Mouse (Mus musculus) kidney, postnatal 14 days (tissue): ENCODE data around the gene Pacrg.
A peak's percentile ranks its signal among the peaks of the same experiment; 100 is the strongest.

Experiments used
- DNase-seq: peaks from one replicate; pipeline ENCODE4 v3.0.0; 2022; ENCODE audit warnings: mixed read lengths

The Pacrg gene

DNA sequence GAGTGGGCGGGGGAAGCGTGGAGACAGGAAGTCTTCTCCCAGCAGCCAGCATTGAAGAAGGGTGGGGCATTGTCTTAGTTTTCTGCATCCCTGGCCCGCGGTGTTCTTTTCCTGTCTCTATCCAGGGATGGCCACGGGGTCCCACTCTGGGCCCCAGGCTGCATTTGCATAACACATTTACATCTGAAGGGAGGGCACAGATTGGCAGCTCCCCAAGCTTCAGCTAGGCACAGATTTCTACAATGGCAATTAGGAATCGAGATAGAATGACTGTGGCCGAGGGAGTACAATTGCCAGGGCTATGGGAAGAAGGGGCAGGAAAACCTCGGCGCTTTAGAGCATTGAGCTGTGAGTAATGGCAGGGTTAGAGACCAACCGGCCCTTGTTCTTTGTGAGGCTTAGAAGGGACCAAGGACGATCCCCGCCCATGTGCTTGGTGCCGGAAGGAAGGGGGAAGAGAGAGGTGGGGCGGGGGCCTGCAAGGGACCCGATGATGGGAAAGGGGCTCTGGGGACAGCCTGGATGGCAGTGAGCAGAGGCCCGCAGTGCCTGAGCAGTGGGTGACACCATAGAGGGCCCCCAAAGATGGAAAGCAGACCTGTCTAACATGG, 398.5 kb downstream of the Pacrg start:
- DNase-seq, result no peak

DNA sequence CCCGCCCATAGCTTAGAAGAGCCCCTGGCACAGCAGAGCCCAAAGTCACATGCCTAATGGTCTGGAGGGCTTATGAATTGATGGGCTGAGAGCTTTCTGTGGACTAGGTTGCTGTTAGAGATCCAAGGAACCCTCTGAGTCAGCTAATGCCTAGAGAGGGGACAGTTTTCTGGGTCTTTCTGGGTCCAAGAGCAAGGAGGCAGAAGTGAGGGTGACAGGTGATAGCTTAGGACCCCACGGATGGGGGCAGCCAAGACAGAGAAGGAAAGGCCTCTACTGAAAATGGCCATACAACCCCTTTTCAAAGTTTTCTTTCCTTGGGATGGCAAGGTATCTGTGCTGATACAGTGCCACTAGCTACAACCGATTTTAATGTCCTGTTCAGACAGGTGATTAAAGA, 399.1 kb downstream of the Pacrg start:
- no peak for DNase-seq

- DNase-seq, result no peak
Measured at GRCm38 (mm10) chr17:10439815-10440214, 400.3 kb downstream of the Pacrg start.

- DNase-seq, result no peak
Measured at GRCm38 (mm10) chr17:10434867-10435266, 405.2 kb downstream of the Pacrg start.

GRCm38 (mm10) chr17:10432525-10433180, 407.5 kb downstream of the Pacrg start:
- DNase-seq, result no peak

DNA sequence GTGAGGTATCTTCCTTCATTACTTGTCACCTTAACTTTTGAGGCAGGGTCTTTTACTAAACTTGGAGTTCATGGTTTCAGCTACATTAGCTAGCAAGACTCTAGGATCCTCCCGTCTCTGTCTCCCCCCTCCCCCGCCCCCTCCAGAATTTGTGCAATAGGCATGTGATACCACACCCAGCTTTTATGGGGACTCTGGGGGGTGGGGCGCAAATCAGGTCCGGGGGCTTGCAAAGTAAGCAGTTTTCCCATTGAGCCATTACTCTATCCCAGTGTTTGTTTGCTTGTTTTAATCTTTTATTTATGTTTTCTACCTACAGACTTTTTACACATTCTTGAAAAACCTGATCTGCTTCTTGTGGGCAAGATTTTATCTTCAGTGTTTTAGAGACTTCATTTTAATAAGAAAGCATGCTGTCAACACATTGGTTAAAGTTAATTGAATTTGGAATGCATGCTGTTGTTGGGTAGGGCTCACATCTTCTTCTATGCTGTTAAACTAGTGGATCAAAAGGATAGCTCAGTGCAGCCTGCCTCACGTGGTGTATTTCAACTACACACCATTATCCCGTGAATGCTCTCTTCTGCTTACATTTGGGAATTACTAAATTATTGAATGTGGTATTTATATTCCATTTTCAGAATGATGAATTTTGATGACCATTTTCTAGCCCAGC, 408.1 kb downstream of the Pacrg start:
- no peak for DNase-seq

DNA sequence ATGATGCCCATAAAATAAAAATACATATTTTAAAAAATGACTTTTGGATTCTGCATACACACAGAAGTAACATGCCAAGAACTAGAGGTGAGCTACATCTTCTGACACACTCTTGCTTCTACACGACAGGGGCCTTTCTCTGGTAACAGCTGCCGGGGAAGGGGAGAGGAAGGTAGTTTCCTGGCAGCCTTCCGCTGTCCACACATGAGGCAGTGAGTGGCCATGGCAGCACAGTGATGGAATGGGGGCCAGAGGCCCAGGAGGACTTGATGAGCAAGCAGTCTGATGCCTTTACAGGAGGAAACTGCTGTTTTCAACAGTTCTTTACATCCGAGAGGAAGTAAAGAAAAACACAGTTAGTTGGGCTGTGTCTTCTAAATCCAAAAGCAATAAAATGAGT, 409.3 kb downstream of the Pacrg start:
- DNase-seq, result no peak

DNA sequence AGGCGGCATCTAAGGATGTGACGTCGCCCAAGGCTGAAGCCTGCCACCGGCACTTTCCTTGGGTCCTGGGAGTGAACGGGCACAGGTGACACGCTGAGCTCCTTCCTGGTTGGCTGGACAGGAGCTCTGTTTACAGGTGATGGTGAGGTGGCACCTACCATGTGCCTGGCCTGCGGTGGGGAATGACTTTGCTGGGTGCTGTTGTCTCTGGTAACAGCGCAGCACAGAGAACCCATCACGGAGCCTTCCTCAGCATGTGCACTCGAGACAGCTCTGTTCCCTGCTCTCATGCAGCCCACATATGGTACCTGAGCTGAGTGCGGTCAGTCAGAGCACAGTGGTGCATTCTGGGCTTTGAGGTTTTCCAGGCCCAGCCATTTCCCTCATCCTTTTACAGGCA, 410.7 kb downstream of the Pacrg start:
- DNase-seq, result no peak

DNA sequence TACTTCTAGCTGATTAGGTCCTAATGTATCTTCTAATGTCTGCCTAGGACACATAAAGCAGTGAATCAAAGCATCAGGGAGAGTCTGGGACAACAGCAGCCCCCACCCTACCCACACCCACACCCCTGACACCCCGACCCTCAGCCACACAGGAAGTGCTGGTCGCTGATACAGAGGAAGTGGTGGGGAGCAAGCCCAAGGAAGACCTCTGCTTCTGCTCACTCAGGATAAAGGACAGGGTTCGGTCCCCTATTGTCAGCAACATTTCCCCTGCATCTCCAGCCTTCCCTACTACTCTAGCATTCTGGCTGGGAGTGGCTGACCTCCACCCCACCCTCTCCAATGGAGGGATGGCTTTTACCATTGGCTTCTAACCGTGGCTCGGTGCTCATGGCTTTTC, 414.8 kb downstream of the Pacrg start:
- DNase-seq, result no peak

DNA sequence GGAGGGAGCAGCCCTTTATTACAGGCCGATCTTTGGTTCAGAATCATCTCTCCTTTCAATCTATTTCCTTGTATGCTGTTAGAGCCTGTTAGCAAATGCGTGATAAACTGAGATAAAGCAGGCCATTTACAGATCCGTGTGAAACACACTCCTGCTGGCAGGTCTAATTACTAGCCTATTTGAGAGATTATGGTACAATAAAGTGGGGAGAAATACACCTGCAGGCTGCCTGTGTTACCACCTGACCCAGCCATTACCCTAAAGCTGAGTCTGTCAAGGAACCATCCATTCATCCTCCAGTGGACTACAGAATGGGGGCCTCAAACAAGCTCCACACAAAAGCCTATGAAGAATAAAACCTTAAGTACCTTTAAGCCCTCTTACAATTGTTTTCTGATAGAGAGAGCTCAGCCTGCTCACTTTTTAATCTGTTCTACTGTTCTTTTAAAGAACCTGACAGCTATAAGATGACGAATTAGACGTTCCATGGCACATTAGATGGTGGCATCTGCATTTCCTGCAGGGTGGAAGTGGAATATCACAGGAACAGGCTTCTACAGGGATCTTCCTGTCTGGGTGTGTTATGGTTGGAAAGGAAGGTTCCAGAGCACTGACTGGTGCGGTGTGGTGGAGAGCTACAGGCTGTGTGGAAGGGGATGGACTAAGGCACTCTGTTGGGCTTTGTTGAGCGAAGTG, 422.4 kb downstream of the Pacrg start:
- no peak for DNase-seq

DNA sequence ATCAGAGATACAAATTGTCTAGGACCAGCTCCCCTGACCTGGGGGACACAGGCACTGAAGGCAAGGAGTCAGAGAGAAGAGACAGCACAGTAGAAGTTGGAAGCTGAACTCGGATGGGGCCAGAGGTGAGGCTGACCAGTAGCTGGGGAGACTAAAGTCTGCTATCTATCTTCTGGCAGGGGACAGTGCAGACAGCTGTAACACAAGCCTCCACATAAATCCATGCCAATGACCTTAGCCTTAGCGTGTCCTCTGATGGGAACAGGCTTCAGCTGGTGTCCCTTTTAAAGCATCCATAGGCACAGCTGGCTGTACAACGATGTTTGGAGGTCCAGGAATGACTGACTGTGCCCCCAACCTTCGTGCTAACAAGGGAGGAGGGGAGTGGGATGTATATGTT, 423.1 kb downstream of the Pacrg start:
- peak; percentile 16 for DNase-seq

GRCm38 (mm10) chr17:10416101-10416500, 424.0 kb downstream of the Pacrg start:
- DNase-seq, result no peak

DNA sequence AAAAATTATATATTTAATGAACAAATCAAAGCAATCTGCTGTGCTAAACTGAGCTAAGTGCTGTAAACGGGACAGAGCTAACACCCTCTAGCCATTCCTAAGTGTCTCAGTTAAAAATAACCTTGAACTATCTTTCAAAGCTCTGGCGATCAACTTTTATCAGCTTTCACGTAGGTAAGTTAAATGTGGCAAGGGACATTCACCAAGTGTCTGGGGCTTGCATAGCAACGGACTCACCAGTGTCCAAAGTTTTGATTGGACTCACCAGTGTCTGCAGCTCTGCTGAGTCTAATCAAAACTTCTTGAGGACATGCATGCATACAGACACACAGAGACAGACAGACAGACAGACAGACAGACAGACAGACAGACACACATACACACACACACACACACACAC, 425.7 kb downstream of the Pacrg start:
- DNase-seq, result no peak

GRCm38 (mm10) chr17:10413870-10414269, 426.2 kb downstream of the Pacrg start:
- DNase-seq, result no peak

DNA sequence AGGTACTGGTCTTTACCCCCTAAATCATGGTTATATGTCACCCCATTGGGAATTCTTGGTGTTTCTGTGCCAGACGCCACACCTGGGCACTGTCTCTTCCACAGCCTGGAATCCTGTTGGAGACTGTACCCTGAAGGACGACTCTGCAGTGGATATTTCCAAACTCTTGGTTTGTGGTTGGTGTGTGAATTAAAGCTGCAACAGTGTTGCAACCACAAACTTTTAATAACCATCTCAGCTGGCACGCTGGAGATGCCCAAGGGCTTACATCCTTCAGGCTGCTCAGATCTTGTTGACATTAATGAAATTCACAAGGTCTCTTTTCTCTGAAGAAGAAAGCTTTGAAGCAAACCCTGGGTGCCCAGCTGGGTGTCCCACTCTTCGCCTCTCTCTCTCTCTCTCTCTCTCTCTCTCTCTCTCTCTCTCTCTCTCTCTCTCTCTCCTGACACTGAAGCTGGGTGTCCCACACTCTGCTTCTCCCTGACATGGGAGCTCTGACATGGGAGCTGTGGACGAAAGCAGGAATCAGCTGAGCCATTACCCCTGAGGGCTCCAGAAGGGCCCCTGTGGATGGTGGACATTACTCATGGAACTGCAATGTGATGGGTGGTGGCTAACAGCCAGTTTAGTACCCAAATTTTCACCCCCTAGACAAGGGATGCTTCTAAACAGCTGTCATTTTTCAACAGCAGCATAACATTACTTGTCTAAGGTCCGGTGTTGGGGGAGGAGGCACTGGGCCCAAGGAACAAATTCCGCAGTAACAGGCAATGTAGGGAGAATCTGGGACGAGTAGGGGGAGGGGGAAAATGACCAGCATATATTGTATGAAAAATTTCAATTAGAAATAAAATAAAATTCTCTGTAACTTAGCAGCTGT, 429.3 kb downstream of the Pacrg start:
- no peak for DNase-seq

- DNase-seq, result no peak
Measured at GRCm38 (mm10) chr17:10408681-10409081, 431.4 kb downstream of the Pacrg start.

- DNase-seq, result no peak
Measured at GRCm38 (mm10) chr17:10407031-10407722, 432.9 kb downstream of the Pacrg start.

GRCm38 (mm10) chr17:10406311-10406710, 433.8 kb downstream of the Pacrg start:
- no peak for DNase-seq

DNA sequence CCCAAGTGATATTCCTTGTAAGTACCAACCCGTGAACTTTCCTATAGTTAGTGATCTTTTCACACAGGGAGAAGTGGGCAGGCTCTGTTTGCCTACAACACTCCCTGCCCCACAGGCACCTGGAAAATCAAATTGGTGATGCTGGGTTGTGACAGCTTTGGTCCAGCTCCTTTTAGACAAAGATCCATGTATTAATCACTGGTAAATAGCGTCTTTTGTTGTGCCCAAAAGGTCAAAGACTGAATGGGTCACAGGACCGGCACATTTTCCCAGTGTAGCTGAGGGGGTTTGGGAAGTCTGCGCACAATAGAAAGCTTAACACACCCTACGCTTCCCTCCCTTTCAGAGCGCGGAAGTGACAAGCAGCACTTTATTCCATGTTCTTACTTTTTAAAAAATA, 434.2 kb downstream of the Pacrg start:
- no peak for DNase-seq

DNA sequence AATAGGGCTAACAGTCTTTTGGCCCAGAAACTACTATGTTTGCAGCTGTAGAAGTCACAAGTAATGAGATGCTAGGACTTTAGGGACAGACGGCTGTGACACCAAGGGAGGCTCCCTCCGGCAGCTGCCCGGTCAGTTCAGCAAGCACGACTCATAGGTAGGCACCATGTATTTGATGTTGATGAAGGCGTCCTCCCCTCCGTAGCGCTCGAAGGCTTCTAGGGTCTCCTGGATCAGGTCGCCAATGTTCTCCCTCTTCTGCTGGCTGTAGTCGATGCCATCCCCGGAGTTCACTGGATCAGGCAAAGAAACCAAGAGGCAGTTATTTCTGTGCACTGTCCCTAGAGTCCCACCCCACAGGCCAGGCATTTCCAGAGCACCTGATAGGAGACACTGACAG, 436.9 kb downstream of the Pacrg start:
- DNase-seq, result no peak

DNA sequence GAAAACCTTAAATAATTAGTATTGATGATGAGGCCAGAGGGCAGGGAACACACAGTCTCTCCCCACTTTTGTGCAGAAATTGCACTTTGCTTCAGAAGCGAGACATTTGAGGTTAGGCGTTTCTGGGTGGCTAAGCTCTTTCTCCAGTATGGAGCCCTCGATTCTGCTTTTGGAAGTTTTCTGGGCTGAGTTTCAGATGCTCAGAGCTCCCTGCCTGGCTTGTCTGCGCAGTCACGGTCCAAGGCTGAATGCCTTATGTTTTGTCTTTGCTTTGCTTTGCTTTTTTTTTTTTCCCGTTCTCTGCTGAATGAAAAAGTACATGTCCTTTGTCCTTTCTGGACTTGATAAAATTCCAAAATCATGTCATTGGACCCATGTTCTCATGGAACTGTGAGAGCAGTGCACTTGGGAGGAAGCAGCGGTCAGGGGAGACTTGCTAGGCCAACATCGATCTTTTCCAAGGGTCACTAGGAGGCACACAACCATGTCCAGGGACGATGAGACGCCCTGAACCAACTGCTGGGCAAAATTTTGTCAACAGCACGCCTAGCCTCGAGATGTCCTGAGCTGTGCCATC, 438.0 kb downstream of the Pacrg start:
- no peak for DNase-seq

DNA sequence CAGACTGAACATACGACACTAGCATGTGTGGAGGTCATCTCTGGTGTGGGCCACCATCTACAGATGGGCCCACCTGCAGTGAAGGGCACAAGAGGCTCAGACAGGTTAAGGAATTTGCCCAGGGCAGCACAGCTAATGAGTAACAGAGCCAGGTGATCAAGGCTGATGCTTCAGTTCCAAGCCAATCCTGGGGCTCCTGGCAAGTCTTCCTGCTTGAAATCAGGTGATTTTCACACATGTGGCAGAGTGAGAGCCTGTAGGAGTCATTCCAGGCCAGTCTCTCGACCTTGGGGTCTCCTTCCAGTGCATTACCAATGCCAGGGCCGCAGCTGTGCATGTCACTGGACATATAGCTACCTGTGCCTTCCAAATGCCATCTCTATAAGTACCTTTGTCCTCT, 438.6 kb downstream of the Pacrg start:
- DNase-seq, result no peak
